Mouse (Mus musculus) T-helper 1 cell (primary cell): ENCODE measurements at regions not wholly inside any gene's neighbourhood (a gene's known extent, or its start where the extent isn't known, plus 50 kb on each side); places are given as distances from the start of the nearest gene placed in this dataset.
"Not testable (repeated sequence)": the region's sequence is repeated elsewhere in the genome, so short reads cannot be mapped to it uniquely, and the experiment has no call there.

Experiments
- in situ Hi-C: fragments of 300-600 bp; cut with MboI, MseI; formaldehyde crosslinking; loops from one replicate; pipeline ENCODE4 v1.15.1; 2025; ENCODE audit warnings: high pct_unique_total_duplicates

DNA sequence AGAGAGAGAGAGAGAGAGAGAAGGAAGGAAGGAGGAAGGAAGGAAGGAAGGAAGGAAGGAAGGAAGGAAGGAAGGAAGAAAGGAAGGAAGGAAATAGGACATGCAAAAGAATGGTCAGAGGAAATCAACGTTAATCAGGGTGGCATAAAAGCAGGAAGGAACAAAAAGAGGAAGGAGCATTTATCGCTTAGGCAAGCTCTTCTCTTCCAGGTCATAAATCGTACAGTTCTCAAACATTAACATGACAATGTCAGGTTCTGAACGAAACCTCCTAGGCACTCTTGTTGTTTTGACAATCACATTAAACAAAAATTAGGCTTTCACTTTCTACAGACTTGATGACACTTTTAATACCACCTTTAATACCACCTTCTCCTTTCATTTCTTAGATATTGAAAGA lies 594.0 kb downstream of the Efna5 start:
- in situ Hi-C loops: no loop called here

DNA sequence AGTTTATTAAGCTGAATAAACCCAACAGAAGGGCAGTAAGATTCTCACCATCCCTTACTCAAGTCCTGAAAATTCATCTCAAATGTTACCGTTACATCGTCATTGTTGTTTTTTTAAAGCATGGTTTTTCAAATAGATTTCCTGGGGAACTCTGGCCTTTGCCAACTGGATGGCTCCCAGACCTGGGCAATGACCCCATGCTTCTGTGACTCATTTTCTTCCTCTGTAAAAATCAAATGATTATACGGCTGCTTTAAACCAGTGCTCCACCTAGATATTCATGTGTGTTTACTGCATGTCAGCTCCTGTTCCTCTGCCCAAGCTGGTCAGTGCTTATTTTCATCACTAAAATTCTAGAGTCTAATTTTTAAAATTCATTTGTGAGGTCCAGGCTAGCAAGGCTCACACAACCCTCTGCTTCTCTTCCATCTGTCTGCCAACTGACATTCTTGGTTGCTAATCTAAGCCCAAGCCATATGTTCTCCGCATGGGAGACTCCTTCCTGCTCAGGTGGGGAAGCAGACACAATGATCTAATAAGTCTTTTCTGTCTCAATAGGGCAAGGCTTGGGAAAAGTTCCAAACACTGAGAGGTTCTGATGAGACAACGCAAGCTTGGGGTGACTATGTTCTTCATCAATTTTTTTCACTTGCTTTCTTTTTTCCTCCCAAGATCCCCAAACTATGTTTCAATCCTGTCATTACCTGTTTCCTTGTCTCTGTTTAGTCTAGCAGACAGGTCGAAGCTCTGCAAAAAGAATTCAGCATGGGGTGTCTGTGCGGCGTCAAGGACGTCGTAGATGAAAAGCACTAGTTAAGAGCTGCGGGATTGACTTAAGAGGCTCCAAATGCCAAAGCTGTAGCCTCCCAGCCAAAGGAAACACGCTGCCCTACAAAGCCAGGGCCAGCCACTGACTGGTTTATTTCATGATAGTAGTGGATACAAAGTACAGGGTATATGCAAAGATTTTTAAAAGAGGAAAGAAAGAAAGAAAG lies 594.7 kb downstream of the Efna5 start:
- in situ Hi-C loops: no loop called here

DNA sequence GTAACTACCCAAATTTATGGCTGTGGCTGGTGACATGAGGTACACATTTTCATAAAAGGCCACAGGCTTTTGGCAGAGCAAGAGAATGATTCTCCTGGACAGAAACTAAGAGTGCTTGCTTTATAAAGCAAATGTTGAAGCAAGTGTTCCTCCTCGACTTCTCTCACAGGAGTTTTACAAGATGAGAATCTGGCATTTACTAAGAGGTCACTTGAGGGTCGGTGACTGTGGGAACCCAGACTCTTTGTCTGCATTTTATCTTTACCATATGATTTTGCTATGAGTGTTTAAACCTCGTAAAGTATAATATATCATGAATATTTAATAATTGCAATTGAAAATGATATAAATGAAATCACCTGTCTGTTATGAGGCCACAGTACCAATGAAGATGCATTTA lies 600.9 kb downstream of the Efna5 start:
- in situ Hi-C loops: no loop called here

DNA sequence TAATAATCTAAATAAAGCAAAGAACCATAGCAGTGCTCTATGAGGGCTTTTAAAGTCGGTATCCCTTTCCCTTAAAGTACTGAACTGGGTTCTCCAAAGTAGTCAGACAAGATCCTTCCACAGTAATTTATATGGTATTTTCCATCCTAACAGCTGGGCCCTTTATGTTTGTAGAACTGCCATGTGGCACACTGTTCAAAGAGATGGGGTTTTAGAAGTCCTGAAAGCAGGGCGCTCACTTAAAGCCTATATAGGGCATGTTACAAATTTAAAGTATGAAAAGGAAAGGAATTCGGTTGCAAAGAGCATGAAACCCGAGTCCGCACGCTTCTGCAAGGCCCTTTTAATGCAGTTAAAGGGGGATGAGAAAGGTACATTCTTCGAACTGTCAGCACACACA lies 609.7 kb downstream of the Efna5 start:
- in situ Hi-C loops: no loop called here

DNA sequence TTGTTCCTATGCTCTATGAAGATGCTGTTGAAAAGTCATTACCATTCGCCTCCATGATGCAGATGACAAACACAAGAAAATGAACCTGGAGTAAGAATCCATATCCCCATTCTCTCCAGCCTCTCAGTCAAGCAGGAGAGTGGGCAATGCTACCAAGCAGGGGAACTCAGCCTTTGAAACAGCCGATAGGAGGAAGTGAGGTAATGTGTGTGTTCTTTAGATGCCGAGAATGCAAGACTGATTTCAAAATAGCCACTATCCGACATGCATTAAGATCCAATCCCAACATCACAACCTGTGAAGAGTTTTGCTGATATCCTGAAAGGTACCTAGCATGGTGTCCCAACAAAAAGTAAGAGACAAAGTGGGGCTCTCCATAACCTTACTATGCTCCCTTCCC lies 611.8 kb downstream of the Efna5 start:
- in situ Hi-C loops: no loop called here

DNA sequence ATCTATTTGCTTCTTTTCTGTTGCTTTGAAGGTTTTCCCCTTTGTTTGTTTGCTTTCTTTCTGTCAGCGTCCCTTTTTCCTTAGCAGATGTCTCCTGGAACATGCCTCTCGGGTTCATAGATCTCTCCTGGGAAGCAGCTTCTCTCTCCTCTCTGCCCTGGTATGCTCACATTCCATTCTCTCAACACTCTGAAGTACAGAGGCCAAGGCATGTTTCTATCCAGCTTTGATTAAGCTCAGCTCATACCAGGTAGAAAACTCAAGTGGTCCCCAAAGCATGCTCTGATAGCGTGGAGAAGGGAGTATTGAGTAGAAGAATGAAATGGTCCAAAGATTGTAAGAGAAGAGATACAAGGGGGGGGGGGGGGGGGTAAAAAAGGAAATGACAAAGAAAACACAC lies 627.7 kb downstream of the Efna5 start:
- in situ Hi-C loops: no loop called here

DNA sequence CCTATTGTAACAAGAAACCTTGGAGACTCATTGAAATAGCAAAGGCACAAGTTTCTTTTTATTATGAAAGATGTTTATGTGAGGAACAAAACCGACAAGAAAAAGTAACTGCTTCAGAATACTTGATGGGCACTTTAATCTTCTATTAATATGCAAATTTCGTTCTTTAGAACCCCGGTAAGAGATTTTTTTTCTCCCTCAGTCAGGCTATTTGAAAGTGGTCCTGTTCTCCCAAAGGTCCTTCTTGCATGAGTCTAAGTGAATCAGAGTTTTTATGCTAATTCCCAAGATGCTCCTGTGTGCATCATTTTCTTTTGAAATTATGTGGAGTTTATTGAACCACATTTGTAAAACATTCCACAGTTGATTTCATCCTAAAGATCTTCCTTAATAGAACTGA lies 633.1 kb downstream of the Efna5 start:
- in situ Hi-C loops: no loop called here

DNA sequence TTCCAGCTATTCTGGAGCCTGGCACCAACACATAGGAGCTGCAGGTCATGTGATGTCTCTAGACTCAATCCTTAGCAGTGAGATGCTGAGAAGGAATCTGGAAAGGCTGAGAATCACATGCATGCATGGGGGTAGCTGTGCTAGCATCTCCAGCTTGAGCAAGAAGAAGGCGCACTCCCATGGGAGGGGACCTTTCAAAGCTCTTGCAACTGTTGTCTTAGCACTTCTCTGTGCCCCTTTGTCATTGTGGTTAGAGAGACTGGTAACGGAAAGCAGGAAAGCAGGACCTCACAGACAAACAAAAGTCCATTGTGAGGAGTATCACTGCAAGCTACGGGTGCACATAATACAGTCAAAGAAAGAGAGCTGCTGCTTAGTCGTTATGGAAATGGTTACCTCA lies 634.5 kb downstream of the Efna5 start:
- in situ Hi-C loops: no loop called here

DNA sequence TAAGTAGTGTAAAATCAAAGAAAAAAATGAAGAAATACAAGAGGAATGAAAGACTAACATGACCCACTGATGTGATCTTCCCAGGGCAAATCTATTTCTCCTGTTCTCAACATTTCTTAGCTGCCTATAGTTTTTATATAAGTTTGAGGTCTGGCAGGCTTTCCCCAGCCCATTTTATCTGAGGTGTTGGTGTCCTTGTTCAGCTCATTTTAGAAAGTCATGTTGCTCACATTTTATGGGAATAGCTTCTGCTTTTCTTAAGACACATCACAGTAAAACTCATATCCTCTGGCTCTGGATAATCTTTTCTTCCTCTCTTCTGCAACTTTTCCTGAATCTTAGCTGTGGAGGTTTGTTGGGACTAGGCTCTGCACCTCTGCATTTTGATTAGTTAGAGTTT lies 650.2 kb downstream of the Efna5 start:
- in situ Hi-C loops: no loop called here

DNA sequence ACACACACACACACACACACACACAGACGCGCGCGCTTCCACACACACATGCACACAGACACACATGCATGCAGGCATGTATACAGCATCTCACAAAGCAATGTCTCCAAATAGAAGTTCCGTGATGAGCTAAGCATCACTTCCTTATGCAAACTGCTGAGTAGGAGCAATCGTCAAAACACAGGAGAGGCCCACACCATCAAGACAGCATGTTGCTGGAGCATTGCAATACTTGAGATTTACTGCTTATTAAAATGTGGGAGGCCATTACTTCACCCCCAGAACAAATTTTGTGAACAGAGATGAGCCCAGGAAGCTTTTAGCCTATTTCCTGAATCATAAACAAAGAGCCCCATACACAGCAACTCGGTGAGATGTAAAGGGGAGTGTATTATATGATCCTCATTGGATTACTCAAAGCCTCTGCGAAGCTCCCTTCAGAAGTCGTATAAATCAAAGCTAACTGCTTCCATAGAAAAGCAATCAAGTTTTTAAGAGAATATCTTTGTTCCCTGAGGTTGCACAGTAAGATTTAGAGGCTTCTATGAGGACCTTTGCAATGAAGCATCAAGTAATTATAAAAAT lies 670.6 kb downstream of the Efna5 start:
- in situ Hi-C loops: no loop called here

DNA sequence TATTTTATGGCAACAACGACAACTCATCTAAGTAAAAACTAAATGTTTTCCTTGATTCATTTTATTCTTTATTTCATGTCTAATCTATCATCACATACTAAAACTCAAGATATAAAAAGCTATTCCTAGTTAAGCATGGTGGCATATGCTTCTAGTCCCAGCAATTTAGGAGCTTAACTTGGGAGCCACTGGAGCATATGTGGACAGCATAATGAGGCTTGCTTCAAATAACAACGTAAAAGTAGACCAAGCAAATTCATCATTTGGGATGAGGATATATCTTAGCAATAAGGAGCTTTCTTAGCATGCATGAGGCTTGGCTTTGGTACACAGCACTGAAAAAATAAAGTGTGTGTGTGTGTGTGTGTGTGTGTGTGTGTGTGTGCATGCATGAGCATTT lies 678.5 kb downstream of the Efna5 start:
- in situ Hi-C loops: no loop called here

DNA sequence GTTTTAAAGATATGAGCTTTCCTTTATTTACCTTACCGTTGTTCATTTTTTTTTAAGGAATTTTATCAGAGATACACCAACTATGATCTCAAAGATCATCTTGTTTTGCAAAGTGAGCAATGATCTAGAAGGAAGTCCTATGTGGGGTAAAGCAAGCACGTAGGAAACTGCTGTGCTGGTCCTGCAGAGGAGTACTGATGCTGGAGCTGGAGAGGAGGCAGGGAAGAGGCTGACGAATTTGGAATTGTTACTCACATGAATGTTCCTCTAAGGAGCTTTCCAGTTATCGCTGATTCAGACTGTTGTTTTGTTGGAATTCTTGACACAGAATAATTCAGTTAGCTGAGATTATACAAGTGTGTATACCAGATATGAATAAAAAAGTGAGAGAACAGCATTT lies 680.6 kb downstream of the Efna5 start:
- in situ Hi-C loops: no loop called here

DNA sequence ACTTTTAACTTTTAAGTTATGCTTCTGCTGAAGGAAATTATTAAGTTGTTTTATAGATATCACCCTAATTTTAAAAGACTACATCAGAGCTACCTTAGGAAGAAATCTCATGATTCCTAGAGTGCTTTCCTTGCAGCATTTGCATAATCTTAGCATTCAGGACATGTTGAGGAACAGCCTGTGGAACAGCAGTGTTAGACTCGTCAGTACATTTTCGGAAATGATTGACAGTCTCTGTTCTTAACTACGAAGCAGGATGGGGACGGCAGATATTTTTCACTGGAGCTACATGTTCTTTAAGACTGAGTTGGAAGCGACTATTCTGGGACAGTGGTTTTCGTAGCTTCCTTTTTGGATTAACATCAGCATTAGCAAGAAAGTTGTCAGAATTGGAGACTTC lies 681.6 kb downstream of the Efna5 start:
- in situ Hi-C loops: no loop called here

DNA sequence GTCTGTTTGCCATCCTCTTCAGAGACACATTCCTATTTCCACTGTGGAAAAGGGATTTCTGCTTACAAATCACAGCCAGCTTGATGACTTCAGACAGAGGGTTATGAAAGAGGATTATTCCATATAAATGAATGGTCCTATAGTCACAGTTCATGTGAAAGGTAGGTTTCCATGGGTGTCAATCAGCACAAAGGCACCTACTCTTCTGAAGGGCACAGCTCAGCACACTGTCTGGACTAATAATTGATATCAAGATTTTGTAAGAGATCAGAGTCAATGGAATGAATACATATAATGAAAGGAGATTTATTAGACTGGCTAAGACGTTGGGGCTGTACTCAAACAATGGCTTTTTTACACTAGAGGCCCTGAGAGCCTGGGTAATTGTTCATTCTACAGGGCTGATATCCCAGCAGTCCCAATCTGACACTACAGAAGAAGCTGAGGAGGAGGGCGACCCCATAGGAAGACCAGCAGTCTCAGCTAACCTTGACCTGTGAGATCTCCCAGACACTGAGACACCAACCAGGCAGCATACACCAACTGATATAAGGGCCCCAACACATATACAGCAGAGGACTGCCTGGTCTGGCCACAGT lies 702.4 kb downstream of the Efna5 start:
- in situ Hi-C loops: no loop called here

DNA sequence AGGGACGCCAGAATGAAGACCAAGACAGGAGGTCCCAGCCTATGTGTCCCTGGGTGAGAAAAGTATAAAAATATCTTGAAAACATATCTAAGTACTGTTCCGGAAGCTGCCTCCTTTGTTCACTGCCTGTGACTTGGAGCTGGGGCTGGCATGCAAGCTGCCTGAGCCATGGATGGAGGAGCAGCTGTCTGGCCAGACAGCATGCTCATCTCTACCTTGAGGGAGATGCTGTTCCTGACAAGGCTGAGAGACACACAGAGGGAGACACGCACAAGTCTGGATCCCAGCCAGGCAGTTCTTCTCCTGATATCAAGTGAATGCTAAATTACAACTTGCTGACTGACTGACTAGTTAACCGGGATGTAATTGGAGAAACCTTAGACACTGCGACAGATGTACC lies 704.8 kb downstream of the Efna5 start:
- in situ Hi-C loops: no loop called here

DNA sequence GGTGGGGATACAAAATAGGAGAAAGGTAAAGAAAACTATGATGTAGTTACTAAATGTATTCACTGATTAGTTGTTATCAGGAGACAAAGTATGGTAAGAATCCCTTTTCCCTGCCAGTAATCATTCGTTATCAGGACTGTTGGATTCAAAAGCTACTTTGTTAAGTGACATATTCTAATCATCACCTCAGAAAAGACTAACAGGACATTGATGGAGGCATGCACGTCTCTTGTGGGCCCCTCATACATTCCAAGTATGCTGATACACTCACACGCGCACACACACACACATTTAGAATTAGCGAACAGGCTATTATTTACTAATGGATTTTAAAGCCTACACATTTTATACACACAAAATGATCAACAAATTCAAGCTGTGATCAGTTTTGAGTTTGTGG lies 708.8 kb downstream of the Efna5 start:
- in situ Hi-C loops: no loop called here

DNA sequence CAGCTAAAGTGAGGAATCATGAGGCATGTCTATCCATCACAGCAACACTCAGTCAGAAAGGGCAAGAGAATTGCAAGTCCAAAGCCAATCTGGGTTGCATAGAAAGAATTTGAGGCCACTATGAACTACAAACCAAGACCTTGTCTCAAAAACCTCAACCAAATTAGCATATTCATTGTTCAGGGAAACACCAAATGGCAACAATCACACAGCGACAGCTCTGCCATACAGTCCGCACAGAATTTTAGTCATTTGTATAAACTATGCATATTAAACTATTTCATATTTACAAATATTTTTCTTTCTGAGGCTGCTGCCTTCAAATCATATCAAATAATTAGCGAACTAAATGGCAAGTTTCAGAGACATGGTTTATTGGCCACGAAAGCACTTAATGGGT lies 709.6 kb downstream of the Efna5 start:
- in situ Hi-C loops: no loop called here

DNA sequence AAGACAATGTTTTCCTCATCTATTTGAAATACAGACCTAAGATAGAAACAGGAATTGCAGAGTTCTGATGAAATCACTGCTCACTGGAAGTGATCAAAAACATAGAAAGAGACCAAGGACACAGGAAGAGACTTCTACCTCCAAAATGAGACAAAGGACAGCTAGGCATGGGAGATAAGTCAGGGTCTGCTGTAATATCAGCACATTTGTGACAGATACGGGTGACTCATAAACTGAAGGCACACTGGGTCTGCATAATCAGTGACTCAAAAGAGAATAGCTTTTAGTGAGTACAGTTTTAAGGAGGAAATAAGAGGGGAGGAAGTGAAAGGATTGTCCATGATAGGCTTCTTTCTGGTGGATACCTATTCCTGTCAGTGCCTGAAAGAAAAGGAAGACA lies 719.7 kb downstream of the Efna5 start:
- in situ Hi-C loops: no loop called here

DNA sequence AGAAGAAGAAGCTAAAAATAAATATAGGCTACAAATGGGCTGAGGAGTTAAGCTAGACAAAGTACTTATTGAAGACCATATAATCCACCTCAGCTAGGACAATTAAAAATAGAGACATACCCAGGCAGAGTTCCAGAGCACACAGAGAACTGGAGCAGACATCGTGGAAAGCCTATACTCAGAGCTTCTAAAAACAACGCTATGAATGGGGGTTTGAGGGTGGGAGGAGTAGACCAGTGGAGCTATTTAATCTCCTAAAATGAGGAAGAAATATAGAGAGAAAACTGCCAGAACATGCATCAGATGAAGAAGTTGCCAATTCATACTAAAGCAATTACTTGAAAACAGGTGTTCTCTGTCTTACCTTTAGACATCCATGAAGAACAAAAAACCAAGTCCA lies 720.8 kb downstream of the Efna5 start:
- in situ Hi-C loops: no loop called here

DNA sequence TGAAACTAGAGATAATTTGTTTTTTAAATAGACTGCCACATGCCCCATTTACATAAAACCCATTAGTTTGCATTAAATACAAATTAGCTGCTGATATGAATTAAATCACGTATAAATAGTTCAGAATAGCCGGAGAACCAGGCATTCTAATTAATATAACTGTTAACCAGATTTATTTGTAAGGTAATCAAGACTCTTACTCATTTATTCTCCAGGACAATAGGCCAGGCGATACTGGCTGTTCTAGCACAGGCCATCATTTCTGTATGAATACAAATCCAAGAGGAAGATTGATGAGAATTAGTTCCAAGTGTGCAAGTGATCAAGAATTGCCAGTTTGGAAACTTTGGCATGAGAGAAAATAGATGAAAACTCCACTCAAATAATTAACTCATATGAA lies 746.1 kb downstream of the Efna5 start:
- in situ Hi-C loops: no loop called here

DNA sequence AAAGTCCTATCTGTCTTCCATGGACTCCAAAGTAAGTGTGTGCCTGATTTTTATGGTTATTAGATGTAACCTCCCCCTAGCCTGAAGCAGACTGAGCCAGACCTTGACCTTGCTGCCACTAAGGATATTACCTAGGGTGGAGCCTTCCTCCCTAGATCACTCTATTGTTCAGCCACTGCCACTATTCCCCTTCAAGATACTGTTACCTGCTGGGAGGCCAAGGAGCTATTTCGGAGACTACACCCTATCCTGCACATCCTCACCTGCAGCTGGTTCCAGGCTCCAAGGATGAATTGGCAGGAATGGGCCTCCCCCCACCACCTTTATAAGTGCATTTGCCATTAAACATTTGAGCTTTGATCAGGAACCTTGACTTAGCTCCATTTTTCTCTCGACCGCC lies 769.4 kb downstream of the Efna5 start:
- in situ Hi-C loops: not testable (repeated sequence)

DNA sequence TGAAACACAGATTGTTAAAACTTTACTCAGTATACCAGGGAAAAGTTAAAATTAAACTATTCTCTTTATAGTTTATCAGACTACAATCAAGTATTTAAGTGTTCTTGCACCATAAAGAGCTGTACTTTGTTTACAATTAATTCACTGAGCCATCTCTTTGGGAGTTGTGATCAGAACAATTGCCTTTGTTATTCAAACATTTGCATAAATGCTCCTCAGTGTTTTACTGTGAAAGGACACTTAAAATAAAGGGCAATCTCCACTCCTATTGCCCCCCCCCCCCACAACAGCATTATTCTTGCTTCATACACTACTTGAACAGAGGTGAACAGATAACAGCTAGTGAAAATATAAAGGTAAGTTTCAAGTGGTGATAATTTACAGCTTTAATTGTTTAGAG lies 772.1 kb downstream of the Efna5 start:
- in situ Hi-C loops: no loop called here

DNA sequence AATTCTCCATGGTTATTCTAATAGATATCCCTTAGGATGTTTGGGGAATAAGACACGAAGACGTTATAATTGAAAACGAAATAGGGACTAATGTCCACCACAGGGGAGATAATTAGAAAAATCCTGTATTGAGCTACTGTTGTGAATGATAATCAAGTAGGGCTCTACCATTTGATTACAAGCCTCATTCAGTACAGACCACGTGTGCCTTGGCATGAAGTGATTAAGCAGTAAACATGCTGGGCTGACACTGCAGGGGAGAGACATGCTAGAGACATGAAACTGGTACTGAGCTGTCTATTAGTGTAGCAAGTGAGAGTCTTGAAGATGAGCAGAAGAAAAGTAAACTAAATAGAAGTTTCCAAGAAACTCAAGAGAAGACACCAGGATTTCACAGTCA lies 797.8 kb downstream of the Efna5 start:
- in situ Hi-C loops: no loop called here
